Mouse (Mus musculus): ENCODE measurements around the gene Oxct1.

GRCm38 (mm10) chr15:4079425-4080189, 53.4 kb downstream of the Oxct1 start:
- TF ChIP-seq CTCF (IDR thresholded peaks at IDR 0.05) (no peak), EP300 (IDR thresholded peaks at IDR 0.05) (no peak)
